Mouse (Mus musculus) liver, embryonic 14.5 days (tissue): Measurements from ENCODE around the gene BC107364. TPM values are rescaled to one million over a fixed set of nuclear protein-coding genes. Genes with fewer than 3 reads are reported as not detected.
"Not testable (repeated sequence)": the region's sequence is repeated elsewhere in the genome, so short reads cannot be mapped to it uniquely, and the experiment has no call there.

Experiments
- ATAC-seq: fragments of 200-750 bp; cut with Nextera tagmentation; 2 replicates; pipeline ENCODE4 v1.8.0; 2017; ENCODE audit warnings: moderate number of reproducible peaks, mild to moderate bottlenecking, moderate library complexity; ENCODE audit not compliant: insufficient read depth
- DNase-seq, 3 experiments: peaks; one replicate each; pipeline ENCODE4 v3.0.0-alpha.2; 2012 to 2013; ENCODE audit warnings: low read depth in 3 of 3, low spot score in 3 of 3
- H3K27ac ChIP-seq: fragments of 300-500 bp; sonication (generic); 2 replicates; pipeline ENCODE4 v1.5.1; 2014; ENCODE audit warnings: moderate library complexity, mild to moderate bottlenecking, control low read depth, inconsistent platforms
- H3K27me3 ChIP-seq: fragments of 300-500 bp; sonication (generic); 2 replicates; pipeline ENCODE4 v1.6.1; 2014; ENCODE audit warnings: mild to moderate bottlenecking, low read length, moderate library complexity; ENCODE audit not compliant: control insufficient read depth, insufficient read depth
- H3K36me3 ChIP-seq: fragments of 300-500 bp; sonication (generic); replicated peaks from 2 replicates; pipeline ENCODE4 v1.6.1; 2014; ENCODE audit warnings: low read depth; ENCODE audit not compliant: control insufficient read depth, insufficient read depth
- H3K4me1 ChIP-seq, 2 experiments: fragments of 200-500 bp in 1 of 2; fragments of 300-500 bp in 1 of 2; sonication (generic) in 1 of 2; replicated peaks; 2 replicates each; pipeline ENCODE4 v1.6.1; 2012 to 2014; ENCODE audit warnings: antibody characterized with exemption in 1 of 2, inconsistent platforms in 1 of 2, low read length in 1 of 2; ENCODE audit not compliant: control insufficient read depth in 2 of 2, insufficient read depth in 2 of 2
- H3K4me2 ChIP-seq: fragments of 300-500 bp; sonication (generic); 2 replicates; pipeline ENCODE4 v1.6.1; 2014; ENCODE audit warnings: low read depth, mild to moderate bottlenecking, control low read depth, moderate library complexity
- H3K4me3 ChIP-seq, 2 experiments: fragments of 200-500 bp in 1 of 2; fragments of 300-500 bp in 1 of 2; sonication (generic) in 1 of 2; 2 replicates each; pipeline ENCODE4 v1.5.1; 2012 to 2014; ENCODE audit warnings: low read depth in 2 of 2, low read length in 2 of 2, mild to moderate bottlenecking in 2 of 2, control low read depth in 1 of 2, inconsistent platforms in 1 of 2, moderate library complexity in 1 of 2; ENCODE audit not compliant: insufficient read depth in 1 of 2
- H3K9ac ChIP-seq: fragments of 300-500 bp; sonication (generic); replicated peaks from 2 replicates; pipeline ENCODE4 v1.6.1; 2014; ENCODE audit warnings: mild to moderate bottlenecking, control low read depth, moderate library complexity
- H3K9me3 ChIP-seq: fragments of 300-500 bp; sonication (generic); 2 replicates; pipeline ENCODE4 v1.6.1; 2016; ENCODE audit warnings: low read length, mixed read lengths; ENCODE audit not compliant: control insufficient read depth
- CTCF ChIP-seq: IDR thresholded peaks from 2 replicates; pipeline ENCODE4 v1.5.1; 2016; ENCODE audit warnings: antibody characterized with exemption, low read depth, control low read depth
- EP300 ChIP-seq: IDR thresholded peaks from 2 replicates; pipeline ENCODE4 v1.6.1; 2016; ENCODE audit warnings: antibody characterized with exemption, low read depth
- WGBS: fragments of 180-500 bp; shearing (Covaris S2); extraction: QIAGEN DNeasy Blood & Tissue Kit; methylation state at CpG from one replicate; pipeline ENCODE4 v1.1.7; 2014; ENCODE audit not compliant: insufficient replicate concordance; 5-methylcytosine and 5-hydroxymethylcytosine counted together
- polyA plus RNA-seq, 2 experiments: library from polyadenylated mRNA; depleted of rRNA in 1 of 2; stranded (reverse) in 1 of 2; unstranded in 1 of 2; fragments of >200 nt; fragmentation: Nextera tagmentation in 1 of 2; extraction: Ambion mirVana in 1 of 2; gene quantifications; 2 replicates each; pipeline versions ENCODE4 v1.2.1 to v1.2.3; 2012 to 2014

Gene BC107364
- polyA plus RNA-seq, 2 experiments, result not detected

GRCm38 (mm10) chr3:96410966-96411365, 41.1 kb downstream of the BC107364 start:
- TF ChIP-seq EP300 (no peak), CTCF (peak; percentile 34)
- H3K36me3 ChIP-seq, result no peaks in the 10 kb centered on the region; the same call in 1 of the 2 replicates
- no peak overlapping the region for H3K4me3 ChIP-seq
- DNase-seq, result no peak
- H3K4me2 ChIP-seq, result no peak overlapping the region
- no peak overlapping the region for H3K27ac ChIP-seq
- H3K9ac ChIP-seq, result no peak overlapping the region; the same call in 1 of the 2 replicates
- peaks cover 15% of the 10 kb centered on the region for H3K27me3 ChIP-seq
- ATAC-seq, result no peak
- 63% methylated on average over 5 of the region's 5 CpGs for WGBS
- no peaks in the 10 kb centered on the region for H3K9me3 ChIP-seq
- peaks cover 9 to 17% of the 10 kb centered on the region in 2 experiments for H3K4me1 ChIP-seq

DNA sequence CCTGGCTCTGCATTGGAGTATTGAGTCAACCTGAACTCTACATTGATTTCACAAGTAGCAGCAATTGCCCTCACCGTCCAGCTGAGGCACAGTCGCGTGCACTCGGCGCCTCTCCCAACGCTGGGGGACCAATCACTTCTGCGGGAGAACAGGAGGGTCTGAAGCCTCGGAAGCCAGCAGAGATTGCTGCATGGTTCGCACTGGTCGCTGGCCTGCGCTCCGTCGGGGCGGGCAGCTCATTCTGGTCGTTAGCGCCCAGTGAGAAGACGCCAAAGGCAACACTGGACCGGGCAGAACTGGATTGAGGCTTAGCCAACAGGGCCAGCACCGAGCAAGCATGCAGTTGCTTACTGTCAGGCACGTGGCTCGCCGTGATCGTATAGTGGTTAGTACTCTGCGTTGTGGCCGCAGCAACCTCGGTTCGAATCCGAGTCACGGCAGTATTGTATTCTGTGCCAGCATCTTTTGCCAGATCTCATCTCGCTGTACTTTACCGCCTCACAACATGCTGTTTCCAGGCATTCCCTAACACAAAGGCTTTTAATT, 42.3 kb downstream of the BC107364 start:
- ATAC-seq (peak; percentile 66), DNase-seq (no peak)
- 2% methylated on average over 31 of the region's 31 CpGs for WGBS
- Histone ChIP-seq H3K27me3 (peaks cover 27% of the 10 kb centered on the region), H3K4me1 (peaks cover 3 to 8% of the 10 kb centered on the region in 2 experiments; a peak in 3 of 4 replicates), H3K9me3 (no peaks in the 10 kb centered on the region), H3K9ac (no peak overlapping the region), H3K36me3 (no peaks in the 10 kb centered on the region; the same call in 1 of the 2 replicates), H3K4me3 (peak overlapping the region; percentile 1 to 6; a peak in 2 of 4 replicates), H3K27ac (no peak overlapping the region), H3K4me2 (peak overlapping the region; percentile 48)
- no peak for TF ChIP-seq EP300
- TF ChIP-seq CTCF, result peak; percentile 13; the same call in 1 of the 2 replicates

DNA sequence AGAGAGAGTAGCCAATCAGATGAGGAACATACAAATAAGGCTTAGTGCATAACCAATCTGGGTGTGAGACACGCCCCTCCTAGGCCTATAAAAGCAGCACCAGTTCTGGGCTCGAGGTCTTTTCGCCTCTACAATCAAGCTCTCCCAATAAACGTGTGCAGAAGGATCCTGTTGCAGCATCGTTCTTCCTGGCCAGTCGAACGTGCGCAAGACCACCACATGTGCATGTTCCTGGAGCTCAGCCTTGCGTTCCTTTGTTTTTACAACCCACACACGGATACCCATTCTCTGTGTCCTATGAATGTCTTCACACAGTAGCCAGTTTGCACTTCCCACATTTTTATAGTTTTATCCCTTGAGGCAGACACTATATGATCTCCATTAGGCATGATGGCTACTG, 44.0 kb downstream of the BC107364 start:
- ATAC-seq, H3K9me3 ChIP-seq, H3K36me3 ChIP-seq, H3K4me3 ChIP-seq, H3K27ac ChIP-seq, DNase-seq, H3K4me2 ChIP-seq, H3K9ac ChIP-seq: not testable (repeated sequence)
- Histone ChIP-seq H3K4me1 (peaks cover 3 to 10% of the 10 kb centered on the region in 2 experiments; a peak in 3 of 4 replicates), H3K27me3 (peaks cover 44% of the 10 kb centered on the region)
- WGBS, result 79% methylated on average over 8 of the region's 10 CpGs

DNA sequence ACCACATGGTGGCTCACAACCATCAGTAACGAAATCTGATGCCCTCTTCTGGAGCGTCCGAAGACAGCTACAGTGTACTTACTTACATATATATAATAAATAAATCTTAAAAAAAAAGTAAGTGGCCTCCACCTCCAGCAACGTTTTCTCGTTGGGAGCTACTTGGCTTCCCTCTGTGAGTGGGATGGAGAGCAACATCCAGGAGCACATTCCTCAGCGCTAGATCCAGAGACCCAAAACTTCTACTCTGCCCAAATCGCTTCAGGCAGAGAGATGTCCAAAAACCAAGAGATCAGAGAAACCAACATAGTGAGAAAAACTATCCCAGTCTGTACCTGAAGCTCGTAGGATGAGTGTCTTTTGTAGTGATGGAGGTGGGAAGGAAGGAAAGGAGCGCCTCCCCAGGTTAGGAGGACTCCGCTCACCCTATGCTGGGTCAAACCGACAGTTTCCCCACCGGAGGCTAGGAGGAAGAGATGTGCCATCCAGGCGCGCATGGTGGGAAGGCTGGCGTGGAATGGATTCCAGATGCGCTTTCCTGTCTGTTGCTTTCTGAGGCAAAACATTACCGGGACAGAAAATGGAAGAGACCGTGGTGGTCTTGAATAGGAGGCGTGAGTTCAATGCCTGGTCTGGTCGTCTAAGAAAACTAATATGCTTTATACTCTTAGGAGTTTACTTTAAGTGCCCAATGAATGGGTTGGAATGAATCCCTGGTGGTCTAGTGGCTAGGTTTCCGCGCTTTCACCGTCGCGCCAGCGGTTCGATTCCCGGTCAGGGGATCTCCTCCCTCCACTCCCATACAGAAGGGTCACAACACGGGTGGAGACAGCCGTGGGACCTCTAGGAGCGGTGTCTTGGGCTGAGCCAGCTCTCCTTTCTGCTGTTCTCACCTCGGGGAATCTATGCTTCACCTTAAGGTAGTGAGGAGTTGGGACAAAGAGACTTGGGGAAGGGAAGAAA, 46.3 kb downstream of the BC107364 start:
- DNase-seq (no peak), ATAC-seq (no peak)
- H3K4me3 ChIP-seq, result no peak overlapping the region
- TF ChIP-seq EP300 (no peak), CTCF (no peak)
- H3K9ac ChIP-seq, result no peak overlapping the region
- peaks cover 6 to 11% of the 10 kb centered on the region in 2 experiments; a peak in 3 of 4 replicates for H3K4me1 ChIP-seq
- no peaks in the 10 kb centered on the region for H3K9me3 ChIP-seq
- 43% methylated on average over 32 of the region's 32 CpGs for WGBS
- H3K27ac ChIP-seq, result no peak overlapping the region
- no peak overlapping the region for H3K4me2 ChIP-seq
- H3K27me3 ChIP-seq, result peaks cover 57% of the 10 kb centered on the region
- no peaks in the 10 kb centered on the region for H3K36me3 ChIP-seq

- H3K9me3 ChIP-seq, result no peaks in the 10 kb centered on the region
- H3K27ac ChIP-seq, result no peak overlapping the region
- ATAC-seq (no peak), DNase-seq (no peak)
- TF ChIP-seq CTCF (no peak), EP300 (no peak)
- H3K9ac ChIP-seq, result no peak overlapping the region
- 14% methylated on average over 11 of the region's 11 CpGs for WGBS
- peaks cover 6 to 11% of the 10 kb centered on the region in 2 experiments; a peak in 3 of 4 replicates for H3K4me1 ChIP-seq
- no peaks in the 10 kb centered on the region for H3K36me3 ChIP-seq
- H3K27me3 ChIP-seq, result peaks cover 62% of the 10 kb centered on the region
- H3K4me3 ChIP-seq, result no peak overlapping the region
- H3K4me2 ChIP-seq, result peak overlapping the region; percentile 54
These were observed 47.1 kb downstream of the BC107364 start for GRCm38 (mm10) chr3:96405004-96405403.
